Mouse (Mus musculus) intestine, embryonic 14.5 days (tissue): ENCODE data around the gene Mettl27. TPM values are rescaled to one million over a fixed set of nuclear protein-coding genes. Genes with fewer than 3 reads are reported as not detected.

Experiments used
- ATAC-seq: fragments of 200-750 bp; cut with Nextera tagmentation; replicated peaks from 2 replicates; pipeline ENCODE4 v1.8.0; 2017; ENCODE audit warnings: low read depth, moderate number of reproducible peaks, moderate TSS enrichment, moderate library complexity; ENCODE audit not compliant: low FRiP score, low TSS enrichment
- DNase-seq: peaks from one replicate; pipeline ENCODE4 v3.0.0-alpha.2; 2018; ENCODE audit warnings: low spot score
- H3K27ac ChIP-seq: fragments of 300-500 bp; sonication (generic); 2 replicates; pipeline ENCODE4 v1.5.1; 2014; ENCODE audit warnings: low read depth, mild to moderate bottlenecking, control low read depth
- H3K27me3 ChIP-seq: fragments of 300-500 bp; sonication (generic); replicated peaks from 2 replicates; pipeline ENCODE4 v1.6.1; 2014; ENCODE audit warnings: low read length, control low read depth; ENCODE audit not compliant: control insufficient read depth, insufficient read depth
- H3K36me3 ChIP-seq: fragments of 300-500 bp; sonication (generic); 2 replicates; pipeline ENCODE4 v1.6.1; 2014; ENCODE audit warnings: low read length, control low read depth; ENCODE audit not compliant: control insufficient read depth, insufficient read depth
- H3K4me1 ChIP-seq: fragments of 300-500 bp; sonication (generic); replicated peaks from 2 replicates; pipeline ENCODE4 v1.6.1; 2014; ENCODE audit warnings: low read length, control low read depth, mixed read lengths; ENCODE audit not compliant: control insufficient read depth, insufficient read depth
- H3K4me2 ChIP-seq: fragments of 300-500 bp; sonication (generic); 2 replicates; pipeline ENCODE4 v1.6.1; 2014; ENCODE audit warnings: low read length
- H3K4me3 ChIP-seq: fragments of 300-500 bp; sonication (generic); 2 replicates; pipeline ENCODE4 v1.5.1; 2014; ENCODE audit warnings: low read depth, low read length, control low read depth, mixed read lengths
- H3K9ac ChIP-seq: fragments of 300-500 bp; sonication (generic); 2 replicates; pipeline ENCODE4 v1.6.1; 2014; ENCODE audit warnings: mild to moderate bottlenecking, low read length
- H3K9me3 ChIP-seq: fragments of 300-500 bp; sonication (generic); 2 replicates; pipeline ENCODE4 v1.6.1; 2016; ENCODE audit warnings: low read length, control low read depth; ENCODE audit not compliant: control insufficient read depth
- WGBS: fragments of 180-500 bp; shearing (Covaris S2); extraction: QIAGEN DNeasy Blood & Tissue Kit; methylation state at CpG from one replicate; pipeline ENCODE4 v1.1.7; 2014; 5-methylcytosine and 5-hydroxymethylcytosine counted together
- polyA plus RNA-seq: library from polyadenylated mRNA; unstranded; fragments of >200 nt; fragmentation: Nextera tagmentation; extraction: Ambion mirVana; gene quantifications from 2 replicates; pipeline ENCODE4 v1.2.1, GENCODE M21; 2014

Mettl27 gene
- polyA plus RNA-seq, 1 experiment from 2014 or later = 22.7 TPM

- H3K27ac ChIP-seq = no peak overlapping the region
Observed at GRCm38 (mm10) chr5:134914510-134914909, 17.7 kb upstream of the Mettl27 start.

GRCm38 (mm10) chr5:134915311-134915710, 16.9 kb upstream of the Mettl27 start, which contains the start of gene Cldn13:
TSS of gene Cldn13 (minus strand) at chr5:134915526.
- no peak within 1 kb of the TSS for H3K4me3 ChIP-seq
- no peak for ATAC-seq
- H3K9me3 ChIP-seq = 0 out of 2 replicates have a peak, but pooled peaks cover 3% of the 10 kb centered on the region
- no peaks in the 10 kb centered on the region for H3K36me3 ChIP-seq
- no peak within 1 kb of the TSS for H3K4me2 ChIP-seq
- no peaks in the 10 kb centered on the region for H3K27me3 ChIP-seq
- WGBS = 74% methylated on average over 8 of the region's 8 CpGs
- no peak for DNase-seq
- H3K4me1 ChIP-seq = no peaks in the 10 kb centered on the region
- H3K9ac ChIP-seq = no peak within 1 kb of the TSS
- H3K27ac ChIP-seq = no peak within 1 kb of the TSS

More at GRCm38 (mm10) chr5:134914510-134914909, 17.7 kb upstream of the Mettl27 start:
- ATAC-seq (no peak), DNase-seq (no peak)
- Histone ChIP-seq H3K4me2 (no peak overlapping the region), H3K4me3 (no peak overlapping the region), H3K9me3 (0 out of 2 replicates have a peak, but pooled peaks cover 3% of the 10 kb centered on the region), H3K4me1 (no peaks in the 10 kb centered on the region), H3K36me3 (no peaks in the 10 kb centered on the region), H3K9ac (no peak overlapping the region), H3K27me3 (no peaks in the 10 kb centered on the region)
- 73% methylated on average over 8 of the region's 8 CpGs for WGBS

GRCm38 (mm10) chr5:134918071-134918832, 13.9 kb upstream of the Mettl27 start:
- no peaks in the 10 kb centered on the region for H3K36me3 ChIP-seq
- no peak overlapping the region for H3K9ac ChIP-seq
- H3K27ac ChIP-seq = no peak overlapping the region
- 50% methylated on average over 16 of the region's 16 CpGs for WGBS
- H3K27me3 ChIP-seq = no peaks in the 10 kb centered on the region
- ATAC-seq = no peak
- peak; percentile 67 for DNase-seq
- no peaks in the 10 kb centered on the region for H3K4me1 ChIP-seq
- 0 out of 2 replicates have a peak, but pooled peaks cover 3% of the 10 kb centered on the region for H3K9me3 ChIP-seq
- no peak overlapping the region for H3K4me2 ChIP-seq
- no peak overlapping the region for H3K4me3 ChIP-seq

- WGBS = 83% methylated on average over 3 of the region's 3 CpGs
- no peaks in the 10 kb centered on the region for H3K36me3 ChIP-seq
- H3K9ac ChIP-seq = no peak overlapping the region
- no peaks in the 10 kb centered on the region for H3K27me3 ChIP-seq
- H3K4me3 ChIP-seq = no peak overlapping the region
- H3K4me2 ChIP-seq = no peak overlapping the region
- no peak overlapping the region for H3K27ac ChIP-seq
- no peak for DNase-seq
- no peaks in the 10 kb centered on the region for H3K4me1 ChIP-seq
- H3K9me3 ChIP-seq = 0 out of 2 replicates have a peak, but pooled peaks cover 3% of the 10 kb centered on the region
- no peak for ATAC-seq
Observed at GRCm38 (mm10) chr5:134919097-134919496, 13.1 kb upstream of the Mettl27 start.

GRCm38 (mm10) chr5:134920106-134920687, 12.0 kb upstream of the Mettl27 start:
- WGBS = 76% methylated on average over 6 of the region's 6 CpGs
- no peaks in the 10 kb centered on the region for H3K4me1 ChIP-seq
- no peak for DNase-seq
- H3K27ac ChIP-seq = no peak overlapping the region
- no peak overlapping the region for H3K4me2 ChIP-seq
- H3K36me3 ChIP-seq = no peaks in the 10 kb centered on the region
- no peak for ATAC-seq
- H3K27me3 ChIP-seq = no peaks in the 10 kb centered on the region
- no peak overlapping the region for H3K4me3 ChIP-seq
- H3K9me3 ChIP-seq = 0 out of 2 replicates have a peak, but pooled peaks cover 3% of the 10 kb centered on the region
- no peak overlapping the region for H3K9ac ChIP-seq

GRCm38 (mm10) chr5:134921106-134921505, 11.1 kb upstream of the Mettl27 start:
- ATAC-seq = no peak
- WGBS = 84% methylated on average over 8 of the region's 8 CpGs
- no peaks in the 10 kb centered on the region for H3K4me1 ChIP-seq

GRCm38 (mm10) chr5:134923141-134923540, 9.0 kb upstream of the Mettl27 start:
- 64% methylated on average over 6 of the region's 6 CpGs for WGBS
- H3K9ac ChIP-seq = no peak overlapping the region
- no peaks in the 10 kb centered on the region for H3K4me1 ChIP-seq
- DNase-seq = no peak
- no peak overlapping the region for H3K27ac ChIP-seq
- no peaks in the 10 kb centered on the region for H3K27me3 ChIP-seq
- H3K4me3 ChIP-seq = no peak overlapping the region
- ATAC-seq = no peak
- H3K4me2 ChIP-seq = no peak overlapping the region
- H3K9me3 ChIP-seq = no peaks in the 10 kb centered on the region
- no peaks in the 10 kb centered on the region for H3K36me3 ChIP-seq

More at GRCm38 (mm10) chr5:134921106-134921505, 11.1 kb upstream of the Mettl27 start:
- Histone ChIP-seq H3K36me3 (no peaks in the 10 kb centered on the region), H3K27me3 (no peaks in the 10 kb centered on the region), H3K9ac (no peak overlapping the region), H3K4me3 (no peak overlapping the region), H3K4me2 (no peak overlapping the region), H3K9me3 (0 out of 2 replicates have a peak, but pooled peaks cover 3% of the 10 kb centered on the region), H3K27ac (no peak overlapping the region)
- DNase-seq = no peak

- ATAC-seq = no peak
- Histone ChIP-seq H3K4me3 (no peak overlapping the region), H3K9me3 (no peaks in the 10 kb centered on the region), H3K9ac (no peak overlapping the region), H3K36me3 (no peaks in the 10 kb centered on the region), H3K4me1 (0 out of 2 replicates have a peak, but pooled peaks cover 3% of the 10 kb centered on the region), H3K27me3 (no peaks in the 10 kb centered on the region), H3K4me2 (no peak overlapping the region), H3K27ac (no peak overlapping the region)
- WGBS = 74% methylated on average over 4 of the region's 4 CpGs
- DNase-seq = no peak
Observed at GRCm38 (mm10) chr5:134926726-134927125, 5.4 kb upstream of the Mettl27 start.
